Mouse (Mus musculus): ENCODE results near the gene Szt2.

DNA sequence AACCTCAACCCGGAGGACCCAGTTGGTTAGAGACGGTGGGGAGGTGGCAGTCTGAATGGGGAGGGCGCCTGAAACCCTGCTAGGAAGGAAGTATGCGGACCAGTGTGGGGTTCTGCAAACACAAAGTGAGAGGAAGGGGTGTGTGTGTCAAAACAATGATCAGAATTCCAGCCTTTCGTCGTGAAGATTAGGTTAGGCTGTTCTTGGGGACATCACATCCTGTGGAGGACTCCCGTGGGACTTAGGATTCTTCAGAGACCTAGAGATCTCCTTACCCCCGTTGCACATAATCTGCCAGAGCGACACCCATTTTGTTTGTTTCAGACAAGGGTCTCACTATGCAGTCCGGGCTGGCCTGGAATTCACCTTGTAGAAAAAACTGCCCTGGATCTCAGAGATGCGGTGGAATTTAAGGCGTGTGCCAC, 28.8 kb upstream of the Szt2 start:
- TF ChIP-seq GATA1 (IDR thresholded peaks at IDR 0.05; ENCODE audit: borderline replicate concordance, low read length) (no peak), CTCF (IDR thresholded peaks at IDR 0.05; ENCODE audit: low read depth, low read length) (no peak)

Data from G1E (cell line).